Mouse (Mus musculus) CD4-positive, CD25-positive, alpha-beta regulatory T cell, adult 2 months (primary cell): ENCODE measurements around the gene Rdh13.
"Not testable (repeated sequence)": the region's sequence is repeated elsewhere in the genome, so short reads cannot be mapped to it uniquely, and the experiment has no call there.

Experiments used
- DNase-seq: peaks from one replicate; pipeline ENCODE4 v3.0.0-alpha.2; 2012; ENCODE audit warnings: low read depth, low spot score

Rdh13 gene

DNA sequence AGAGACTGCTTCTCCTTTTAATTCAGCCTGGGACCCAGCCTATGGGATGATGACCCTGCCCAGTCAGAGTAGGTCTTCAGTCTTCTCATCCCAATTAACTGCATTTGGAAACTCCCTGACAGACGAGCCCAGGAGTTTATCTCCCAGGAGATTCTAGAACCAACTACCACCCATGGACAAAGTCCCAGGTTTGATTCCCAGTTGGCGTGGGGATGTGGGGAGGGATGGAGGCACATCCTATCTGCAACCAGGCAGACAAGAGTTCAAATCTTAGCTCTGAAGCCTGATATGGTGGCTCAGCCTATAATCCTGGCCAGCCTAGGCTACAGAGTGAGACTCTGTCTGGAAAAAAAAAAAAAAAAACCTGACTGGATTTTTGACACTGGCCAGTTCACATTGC is 7.7 kb downstream of the Rdh13 start:
- no peak for DNase-seq

DNA sequence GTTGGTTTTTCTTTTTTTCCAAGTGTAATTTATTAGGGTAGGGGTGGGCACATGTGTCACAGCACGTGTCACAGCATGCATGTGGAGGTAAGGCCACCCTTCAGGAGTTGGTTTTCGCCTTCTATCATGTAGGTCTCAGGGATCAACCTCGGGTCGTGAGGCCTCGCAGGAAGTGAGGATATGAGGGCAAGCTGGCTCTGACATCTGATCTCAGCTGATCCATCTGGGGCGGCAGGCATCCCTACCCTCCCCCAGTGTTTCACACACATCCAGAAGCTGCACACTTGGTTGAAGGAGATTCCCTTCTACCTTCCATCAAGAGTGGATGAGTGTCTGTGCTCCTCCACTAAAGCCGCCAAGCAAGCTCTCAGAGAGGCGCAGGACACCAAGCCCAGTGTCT is 13.4 kb downstream of the Rdh13 start:
- no peak for DNase-seq

DNA sequence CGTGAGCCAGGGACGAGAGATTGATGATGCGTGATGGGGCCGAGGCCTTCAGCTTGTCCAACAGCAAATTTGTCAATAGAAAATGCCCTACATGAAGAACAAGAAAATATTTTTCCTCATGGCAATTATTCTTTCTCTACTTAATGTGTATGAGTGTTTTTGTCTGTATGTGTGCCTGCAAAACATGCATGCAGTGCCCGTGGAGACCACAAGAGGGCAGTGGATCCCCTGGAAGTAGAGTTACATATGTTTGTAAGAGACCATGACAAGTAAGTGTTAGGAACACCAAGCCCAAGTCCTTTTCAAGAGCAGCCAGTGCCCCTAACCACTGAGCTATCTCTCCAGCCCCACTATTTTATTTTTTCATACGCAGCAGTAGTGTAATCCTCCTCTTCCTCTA is 13.9 kb downstream of the Rdh13 start:
- DNase-seq = peak; percentile 84

DNA sequence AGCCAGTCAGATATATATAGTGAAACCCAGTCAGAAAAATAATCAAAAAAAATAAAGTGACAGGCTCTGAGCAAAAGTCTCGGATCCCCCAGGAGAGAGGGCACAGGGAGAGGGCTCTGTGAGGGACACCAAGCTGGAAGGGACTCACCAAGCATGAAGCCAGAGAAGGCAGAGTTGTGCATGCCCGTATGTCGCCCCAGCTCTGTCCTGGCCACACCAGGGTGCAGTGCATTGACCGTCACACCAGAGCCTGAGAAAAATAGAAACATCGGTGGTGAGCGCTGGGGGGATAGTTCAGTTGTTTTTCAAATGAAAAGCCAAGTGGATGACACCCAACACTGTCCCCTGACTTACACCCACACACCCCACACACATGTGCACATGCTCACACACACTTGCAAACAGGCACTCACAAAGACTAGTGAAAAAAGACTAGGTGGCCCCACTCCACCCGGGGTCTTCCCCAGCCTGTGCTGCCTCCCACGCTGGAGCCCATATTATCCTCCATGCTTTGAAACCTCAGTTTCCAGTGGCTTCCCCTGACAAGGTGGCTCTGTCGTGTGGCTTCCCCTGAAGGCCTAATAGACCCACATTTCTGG is 15.1 kb downstream of the Rdh13 start:
- DNase-seq = no peak

DNA sequence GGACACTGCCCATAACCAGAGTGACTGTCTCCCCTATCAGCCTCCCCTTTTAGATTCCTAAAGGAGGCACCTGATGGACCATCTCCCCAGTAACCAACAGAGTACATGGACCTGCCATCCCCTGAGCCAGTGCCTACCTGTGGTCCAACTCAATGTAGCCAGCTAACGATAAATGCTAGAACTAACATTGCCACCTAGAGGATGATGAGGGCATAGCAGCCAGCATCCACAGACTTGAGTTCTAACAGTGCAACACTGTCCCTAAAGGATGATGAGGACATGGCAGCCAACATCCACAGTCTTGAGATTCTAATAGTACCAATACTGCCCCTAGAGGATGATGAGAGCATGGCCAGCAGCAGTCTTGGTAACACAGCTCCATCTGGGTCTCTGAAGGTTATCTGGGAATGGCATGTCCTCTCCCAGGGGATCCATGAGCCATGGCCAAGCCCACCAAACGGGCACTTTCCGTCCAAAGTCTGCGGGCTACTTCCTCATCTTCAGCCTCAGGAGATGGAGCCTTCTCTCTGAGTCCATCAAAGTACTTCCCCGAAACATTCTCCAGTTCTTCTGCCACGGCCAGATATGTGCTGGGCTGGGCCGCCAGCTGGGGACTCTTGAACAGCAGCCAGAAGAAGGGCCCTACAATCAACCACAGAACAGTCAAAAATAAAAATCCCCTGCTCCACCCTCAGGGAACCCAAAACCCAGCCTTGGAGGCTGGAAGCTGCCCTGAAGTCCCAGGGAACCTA is 18.1 kb downstream of the Rdh13 start:
- DNase-seq = peak; percentile 95

DNA sequence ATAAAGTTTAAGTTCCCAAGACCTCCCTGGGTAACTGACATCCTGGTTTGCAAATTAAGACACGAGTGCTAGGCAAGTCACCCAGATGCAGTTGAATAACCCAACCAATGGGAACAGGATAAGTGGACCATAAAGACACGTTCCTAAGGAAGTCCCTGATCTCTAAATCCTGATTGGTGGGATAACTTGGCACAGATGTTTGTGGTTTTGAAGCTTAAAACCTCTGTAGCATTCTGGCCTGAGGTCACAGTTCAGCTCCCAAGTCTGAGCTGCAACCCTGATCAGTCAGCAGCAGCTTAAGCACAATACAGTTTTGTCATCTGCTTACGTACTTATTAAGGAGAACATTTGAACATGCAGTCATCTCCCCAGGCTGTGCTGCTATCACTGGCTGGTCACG is 25.2 kb downstream of the Rdh13 start:
- DNase-seq = no peak

- DNase-seq = no peak
Measured at GRCm38 (mm10) chr7:4419681-4420080, 25.8 kb downstream of the Rdh13 start.

DNA sequence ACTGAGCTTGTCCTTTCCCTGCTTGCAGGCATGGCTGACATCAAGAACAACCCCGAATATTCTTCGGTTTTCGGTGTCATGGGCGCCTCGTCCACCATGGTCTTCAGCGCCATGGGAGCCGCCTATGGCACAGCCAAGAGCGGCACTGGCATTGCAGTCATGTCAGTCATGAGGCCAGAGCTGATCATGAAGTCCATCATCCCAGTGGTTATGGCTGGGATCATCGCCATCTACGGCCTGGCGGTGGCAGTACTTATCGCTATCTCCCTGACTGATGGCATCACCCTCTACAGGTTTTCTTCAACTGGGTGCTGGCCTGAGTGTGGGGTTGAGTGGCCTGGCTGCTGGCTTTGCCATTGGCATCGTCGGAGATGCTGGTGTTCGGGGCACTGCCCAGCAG is 33.0 kb downstream of the Rdh13 start:
- DNase-seq = not testable (repeated sequence)

- no peak for DNase-seq
Measured at GRCm38 (mm10) chr7:4397730-4398129, 47.7 kb downstream of the Rdh13 start, which contains the start of gene Gp6. TSS of gene Gp6 (minus strand) at chr7:4397744.
